Mouse (Mus musculus) lung, postnatal 0 days (tissue): ENCODE measurements around the gene Cnot4.

Experiments used
- CTCF ChIP-seq: IDR thresholded peaks from 2 replicates; pipeline ENCODE4 v1.5.1; 2016; ENCODE audit warnings: antibody characterized with exemption, mild to moderate bottlenecking
- EP300 ChIP-seq: IDR thresholded peaks from 2 replicates; pipeline ENCODE4 v1.6.1; 2016; ENCODE audit warnings: antibody characterized with exemption, mild to moderate bottlenecking, control low read depth

DNA sequence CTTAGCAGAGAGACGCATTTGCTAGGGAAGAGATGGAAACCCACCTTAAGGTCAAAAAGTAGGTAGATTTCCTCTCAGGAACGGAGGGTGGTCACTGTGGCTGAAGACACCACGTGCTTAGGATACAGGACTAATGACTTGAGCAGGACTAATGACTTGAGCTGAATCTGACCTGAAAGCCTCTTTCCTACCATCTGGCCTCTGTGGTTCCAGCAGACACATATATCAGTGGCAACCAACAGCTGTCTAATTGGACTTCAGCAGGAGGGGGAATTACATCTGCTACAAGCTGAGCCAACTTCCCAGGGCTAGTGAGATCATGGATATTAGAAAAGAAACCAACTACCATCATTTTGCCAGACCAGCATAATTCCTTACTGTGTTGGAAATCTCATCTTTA lies 154.2 kb downstream of the Cnot4 start:
- TF ChIP-seq EP300 (no peak), CTCF (no peak)
